Comparison of ENCODE assay signal across 8 mouse cellular contexts in genomic region chr12:73794151-73794883, GRCm38 (mm10).
DNase-seq lines count a peak whose midpoint lies in the region; ATAC-seq lines count a peak whose summit lies in the region.

No protein-coding gene starts in this region.

- DNase-seq in adipocyte (ENCODE audit: low spot score): peak; percentile 89
- peak; percentile 59 to 62 for DNase-seq in cerebellum, postnatal 36 days
- peak; percentile 78 to 79 for DNase-seq in gastrocnemius, postnatal 36 days
- DNase-seq in induced T-regulatory cell, adult 2 months (ENCODE audit: low read depth): peak; percentile 58
- DNase-seq in left cerebral cortex, adult 11 months (ENCODE audit: low spot score): peak; percentile 52
- peak; percentile 69 for DNase-seq in lung, postnatal 25 days (ENCODE audit: low spot score)
- DNase-seq in right cerebral cortex, postnatal 4 days: peak; percentile 52

- no peak for ATAC-seq in erythroblast, adult 5-6 weeks (replicated peaks; ENCODE audit: low FRiP score, poor library complexity, severe bottlenecking)

- intact Hi-C loops in gastrocnemius, postnatal 36 days (cut with DNase I): loop anchor here (5.0 kb wide), 1 partner anchor 113 kb away; no protein-coding TSS in a partner anchor
